Mouse (Mus musculus): ENCODE results near the gene Hcar2. TPM values are rescaled to one million over a fixed set of nuclear protein-coding genes. Genes with fewer than 3 reads are reported as not detected.

Gene Hcar2
- polyA plus RNA-seq, 1 experiment from 2014 or later: not detected

- Histone ChIP-seq H3K36me3 (ENCODE audit: control insufficient read depth, insufficient read depth, low read length) (no peaks in the 10 kb centered on the region), H3K4me2 (no peak overlapping the region), H3K9me3 (ENCODE audit: control insufficient read depth, low read length) (no peaks in the 10 kb centered on the region), H3K27me3 (ENCODE audit: control insufficient read depth, insufficient read depth, low read length) (no peaks in the 10 kb centered on the region), H3K9ac (ENCODE audit: low read length) (no peak overlapping the region), H3K27ac (ENCODE audit: low read depth, low read length) (no peak overlapping the region), H3K4me1 (ENCODE audit: control insufficient read depth, insufficient read depth, low read length) (no peaks in the 10 kb centered on the region), H3K4me3 (ENCODE audit: low read depth, low read length) (no peak overlapping the region)
- ATAC-seq (ENCODE audit: low FRiP score): no peak
- WGBS: 85% methylated on average over 5 of the region's 5 CpGs
- DNase-seq (ENCODE audit: low spot score, missing footprints): no peak
Measured at GRCm38 (mm10) chr5:123874177-123874576, 8.9 kb upstream of the Hcar2 start.

- no peaks in the 10 kb centered on the region for H3K4me1 ChIP-seq (ENCODE audit: control insufficient read depth, insufficient read depth, low read length)
- no peak for DNase-seq (ENCODE audit: low spot score, missing footprints)
- no peak overlapping the region for H3K4me2 ChIP-seq
- no peaks in the 10 kb centered on the region for H3K27me3 ChIP-seq (ENCODE audit: control insufficient read depth, insufficient read depth, low read length)
- no peak overlapping the region for H3K4me3 ChIP-seq (ENCODE audit: low read depth, low read length)
- WGBS: 86% methylated on average over 4 of the region's 4 CpGs
- H3K9me3 ChIP-seq (ENCODE audit: control insufficient read depth, low read length): no peaks in the 10 kb centered on the region
- no peak overlapping the region for H3K9ac ChIP-seq (ENCODE audit: low read length)
- no peak overlapping the region for H3K27ac ChIP-seq (ENCODE audit: low read depth, low read length)
- H3K36me3 ChIP-seq (ENCODE audit: control insufficient read depth, insufficient read depth, low read length): no peaks in the 10 kb centered on the region
- ATAC-seq (ENCODE audit: low FRiP score): no peak
Measured at GRCm38 (mm10) chr5:123869615-123870014, 4.3 kb upstream of the Hcar2 start.

GRCm38 (mm10) chr5:123866457-123866856, 1.2 kb upstream of the Hcar2 start:
- H3K4me2 ChIP-seq: no peak overlapping the region
- WGBS: 90% methylated on average over 4 of the region's 4 CpGs
- no peaks in the 10 kb centered on the region for H3K27me3 ChIP-seq (ENCODE audit: control insufficient read depth, insufficient read depth, low read length)
- no peak for DNase-seq (ENCODE audit: low spot score, missing footprints)
- H3K27ac ChIP-seq (ENCODE audit: low read depth, low read length): no peak overlapping the region
- H3K4me3 ChIP-seq (ENCODE audit: low read depth, low read length): no peak overlapping the region
- no peaks in the 10 kb centered on the region for H3K9me3 ChIP-seq (ENCODE audit: control insufficient read depth, low read length)
- no peak overlapping the region for H3K9ac ChIP-seq (ENCODE audit: low read length)
- no peaks in the 10 kb centered on the region for H3K4me1 ChIP-seq (ENCODE audit: control insufficient read depth, insufficient read depth, low read length)
- no peak for ATAC-seq (ENCODE audit: low FRiP score)
- no peaks in the 10 kb centered on the region for H3K36me3 ChIP-seq (ENCODE audit: control insufficient read depth, insufficient read depth, low read length)

DNA sequence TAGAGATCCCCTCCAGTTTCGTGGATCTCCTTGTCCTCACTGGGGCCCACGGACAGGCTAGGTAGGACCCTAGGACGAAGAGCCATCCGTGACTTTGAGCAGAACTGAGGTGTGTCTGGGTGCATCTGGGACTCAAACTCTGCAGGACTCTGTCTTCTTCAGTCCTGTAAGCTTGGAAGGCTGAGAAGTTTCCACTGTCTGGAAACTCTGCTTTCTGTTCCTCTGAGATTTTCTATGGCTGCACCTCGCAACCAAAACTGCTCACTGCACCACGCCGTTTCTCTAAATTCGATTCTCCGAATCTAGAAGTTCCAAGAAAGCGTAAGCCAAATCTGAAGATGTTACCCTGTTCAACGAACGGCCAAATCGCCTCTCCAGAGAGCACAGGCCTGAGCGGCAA, 1.4 kb downstream of the Hcar2 start:
- no peak for DNase-seq (ENCODE audit: low spot score, missing footprints)
- Histone ChIP-seq H3K4me2 (no peak overlapping the region), H3K9me3 (ENCODE audit: control insufficient read depth, low read length) (no peaks in the 10 kb centered on the region), H3K27ac (ENCODE audit: low read depth, low read length) (no peak overlapping the region), H3K4me1 (ENCODE audit: control insufficient read depth, insufficient read depth, low read length) (no peaks in the 10 kb centered on the region), H3K27me3 (ENCODE audit: control insufficient read depth, insufficient read depth, low read length) (no peaks in the 10 kb centered on the region), H3K9ac (ENCODE audit: low read length) (no peak overlapping the region), H3K36me3 (ENCODE audit: control insufficient read depth, insufficient read depth, low read length) (no peaks in the 10 kb centered on the region), H3K4me3 (ENCODE audit: low read depth, low read length) (no peak overlapping the region)
- no peak for ATAC-seq (ENCODE audit: low FRiP score)
- 87% methylated on average over 14 of the region's 14 CpGs for WGBS

GRCm38 (mm10) chr5:123862374-123863350, 2.6 kb downstream of the Hcar2 start:
- no peaks in the 10 kb centered on the region for H3K27me3 ChIP-seq (ENCODE audit: control insufficient read depth, insufficient read depth, low read length)
- WGBS: 86% methylated on average over 15 of the region's 15 CpGs
- H3K9me3 ChIP-seq (ENCODE audit: control insufficient read depth, low read length): no peaks in the 10 kb centered on the region

GRCm38 (mm10) chr5:123858798-123859197, 6.5 kb downstream of the Hcar2 start:
- H3K4me2 ChIP-seq: no peak overlapping the region
- H3K4me3 ChIP-seq (ENCODE audit: low read depth, low read length): no peak overlapping the region
- H3K9ac ChIP-seq (ENCODE audit: low read length): no peak overlapping the region
- no peak for ATAC-seq (ENCODE audit: low FRiP score)
- H3K9me3 ChIP-seq (ENCODE audit: control insufficient read depth, low read length): no peaks in the 10 kb centered on the region
- H3K27me3 ChIP-seq (ENCODE audit: control insufficient read depth, insufficient read depth, low read length): no peaks in the 10 kb centered on the region
- H3K36me3 ChIP-seq (ENCODE audit: control insufficient read depth, insufficient read depth, low read length): no peaks in the 10 kb centered on the region
- DNase-seq (ENCODE audit: low spot score, missing footprints): peak; percentile 81
- H3K4me1 ChIP-seq (ENCODE audit: control insufficient read depth, insufficient read depth, low read length): no peaks in the 10 kb centered on the region
- H3K27ac ChIP-seq (ENCODE audit: low read depth, low read length): no peak overlapping the region
- WGBS: 87% methylated on average over 11 of the region's 11 CpGs

More at GRCm38 (mm10) chr5:123862374-123863350, 2.6 kb downstream of the Hcar2 start:
- H3K4me3 ChIP-seq (ENCODE audit: low read depth, low read length): no peak overlapping the region
- no peak overlapping the region for H3K9ac ChIP-seq (ENCODE audit: low read length)
- ATAC-seq (ENCODE audit: low FRiP score) (no peak), DNase-seq (ENCODE audit: low spot score, missing footprints) (peak; percentile 26)
- H3K4me2 ChIP-seq: no peak overlapping the region
- no peaks in the 10 kb centered on the region for H3K4me1 ChIP-seq (ENCODE audit: control insufficient read depth, insufficient read depth, low read length)
- no peak overlapping the region for H3K27ac ChIP-seq (ENCODE audit: low read depth, low read length)
- H3K36me3 ChIP-seq (ENCODE audit: control insufficient read depth, insufficient read depth, low read length): no peaks in the 10 kb centered on the region

DNA sequence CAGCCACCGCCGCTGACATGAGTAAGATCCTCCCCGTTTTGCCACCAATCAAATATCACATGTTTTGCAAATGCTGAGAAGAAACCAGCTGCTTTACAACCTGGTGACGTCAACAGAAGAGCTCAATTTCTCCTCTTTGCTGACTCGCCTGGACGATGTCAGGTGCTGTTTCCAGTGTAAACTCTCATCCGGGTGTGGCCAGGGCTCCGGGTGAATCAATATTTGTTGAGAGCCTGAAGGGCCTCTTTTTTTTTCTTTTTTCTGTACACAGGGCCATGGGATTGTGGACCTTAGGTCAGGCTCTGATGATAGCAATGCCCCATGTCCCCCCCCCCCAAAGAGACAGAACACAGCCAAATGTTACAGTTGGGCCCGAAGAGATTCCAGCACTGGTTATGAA, 10.8 kb downstream of the Hcar2 start:
- Histone ChIP-seq H3K4me2 (no peak overlapping the region), H3K9me3 (ENCODE audit: control insufficient read depth, low read length) (no peaks in the 10 kb centered on the region), H3K36me3 (ENCODE audit: control insufficient read depth, insufficient read depth, low read length) (no peaks in the 10 kb centered on the region), H3K27ac (ENCODE audit: low read depth, low read length) (no peak overlapping the region), H3K27me3 (ENCODE audit: control insufficient read depth, insufficient read depth, low read length) (no peaks in the 10 kb centered on the region), H3K4me1 (ENCODE audit: control insufficient read depth, insufficient read depth, low read length) (no peaks in the 10 kb centered on the region), H3K9ac (ENCODE audit: low read length) (no peak overlapping the region), H3K4me3 (ENCODE audit: low read depth, low read length) (no peak overlapping the region)
- DNase-seq (ENCODE audit: low spot score, missing footprints) (no peak), ATAC-seq (ENCODE audit: low FRiP score) (no peak)
- 90% methylated on average over 9 of the region's 9 CpGs for whole genome bisulfite sequencing

- no peak for DNase-seq (ENCODE audit: low spot score, missing footprints)
- Histone ChIP-seq H3K4me1 (ENCODE audit: control insufficient read depth, insufficient read depth, low read length) (no peaks in the 10 kb centered on the region), H3K9me3 (ENCODE audit: control insufficient read depth, low read length) (no peaks in the 10 kb centered on the region), H3K4me2 (no peak overlapping the region), H3K27me3 (ENCODE audit: control insufficient read depth, insufficient read depth, low read length) (no peaks in the 10 kb centered on the region), H3K9ac (ENCODE audit: low read length) (no peak overlapping the region), H3K27ac (ENCODE audit: low read depth, low read length) (no peak overlapping the region), H3K36me3 (ENCODE audit: control insufficient read depth, insufficient read depth, low read length) (no peaks in the 10 kb centered on the region), H3K4me3 (ENCODE audit: low read depth, low read length) (no peak overlapping the region)
- WGBS: 88% methylated on average over 11 of the region's 11 CpGs
- ATAC-seq (ENCODE audit: low FRiP score): no peak
Measured at GRCm38 (mm10) chr5:123853877-123854504, 11.3 kb downstream of the Hcar2 start.

DNA sequence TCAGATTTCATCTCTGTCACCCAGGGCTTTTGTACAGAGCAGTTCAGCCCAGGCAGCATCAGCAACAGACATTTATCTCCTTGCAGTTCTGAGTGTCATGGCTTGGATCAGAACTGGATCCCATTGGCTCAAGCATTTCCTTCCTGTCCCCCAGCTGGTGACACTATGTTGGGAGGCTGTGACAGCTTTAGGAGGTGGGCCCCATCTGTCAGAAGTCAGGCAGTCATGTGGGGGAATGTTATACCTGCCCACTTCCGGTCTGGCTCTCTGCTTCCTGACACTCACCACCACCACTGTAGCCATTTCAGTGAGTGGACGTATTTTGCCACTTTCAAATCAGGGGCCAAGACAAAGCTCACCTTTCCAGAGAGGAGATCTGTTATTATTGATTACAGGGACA, 13.9 kb downstream of the Hcar2 start:
- H3K9ac ChIP-seq (ENCODE audit: low read length): no peak overlapping the region
- H3K4me3 ChIP-seq (ENCODE audit: low read depth, low read length): no peak overlapping the region
- WGBS: 79% methylated on average over 2 of the region's 2 CpGs
- DNase-seq (ENCODE audit: low spot score, missing footprints) (no peak), ATAC-seq (ENCODE audit: low FRiP score) (no peak)
- H3K4me2 ChIP-seq: no peak overlapping the region
- no peak overlapping the region for H3K27ac ChIP-seq (ENCODE audit: low read depth, low read length)
- H3K36me3 ChIP-seq (ENCODE audit: control insufficient read depth, insufficient read depth, low read length): no peaks in the 10 kb centered on the region
- H3K9me3 ChIP-seq (ENCODE audit: control insufficient read depth, low read length): no peaks in the 10 kb centered on the region
- no peaks in the 10 kb centered on the region for H3K4me1 ChIP-seq (ENCODE audit: control insufficient read depth, insufficient read depth, low read length)
- no peaks in the 10 kb centered on the region for H3K27me3 ChIP-seq (ENCODE audit: control insufficient read depth, insufficient read depth, low read length)

Data from midbrain, embryonic 11.5 days (tissue).